Mouse (Mus musculus) myocyte (in vitro differentiated cells): Measurements from ENCODE around the gene Ugt1a9.

Source experiments
- MAX ChIP-seq: IDR thresholded peaks from one replicate; pipeline ENCODE4 v1.6.1; 2011; ENCODE audit warnings: low read depth, mild to moderate bottlenecking, control low read depth
- MYOG ChIP-seq, 3 experiments: IDR thresholded peaks; one replicate each; pipeline ENCODE4 v1.6.1; 2011; ENCODE audit warnings: control low read depth in 2 of 3, low read depth in 2 of 3, mild to moderate bottlenecking in 2 of 3; ENCODE audit not compliant: insufficient read length in 2 of 3, control insufficient read depth in 1 of 3, insufficient read depth in 1 of 3
- TCF12 ChIP-seq: IDR thresholded peaks from one replicate; pipeline ENCODE4 v1.6.1; 2011; ENCODE audit warnings: mild to moderate bottlenecking, control low read depth; ENCODE audit not compliant: poor library complexity, insufficient read depth, severe bottlenecking
- USF1 ChIP-seq: IDR thresholded peaks from one replicate; pipeline ENCODE4 v1.6.1; 2011; ENCODE audit warnings: low read depth, mild to moderate bottlenecking, control low read depth, moderate library complexity

DNA sequence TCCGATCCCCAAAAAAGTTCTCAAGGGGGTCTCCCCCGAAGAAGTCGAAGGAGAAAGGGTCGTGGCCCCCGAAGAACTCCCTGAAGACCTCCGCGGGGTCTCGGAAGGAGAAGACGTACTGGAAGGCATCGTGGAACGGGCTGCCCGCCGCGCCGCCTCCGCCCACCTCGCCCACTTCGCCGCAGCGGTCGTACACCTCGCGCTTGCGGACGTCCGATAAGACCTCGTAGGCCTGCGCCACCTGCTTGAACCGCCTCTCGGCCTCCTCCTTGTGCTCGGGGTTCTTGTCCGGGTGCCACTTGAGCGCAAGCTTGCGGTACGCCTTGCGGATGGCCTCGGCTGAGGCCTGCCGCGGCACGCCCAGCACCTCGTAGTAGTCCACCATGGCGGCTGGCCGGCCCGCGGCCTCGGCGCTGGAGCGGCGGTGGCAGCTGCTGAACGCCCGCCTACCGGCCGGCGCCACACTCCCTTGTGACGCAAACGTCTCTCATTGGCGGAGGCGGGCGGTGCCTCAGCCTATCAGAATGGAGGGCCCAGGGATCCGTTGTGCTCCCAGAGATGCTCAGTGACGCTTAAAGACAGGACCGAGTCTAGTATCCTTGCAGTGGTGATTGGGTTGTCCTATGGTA is 134.8 kb downstream of the Ugt1a9 start, which contains the start of gene Dnajb3:
- TF ChIP-seq MYOG (IDR thresholded peaks at IDR 0.05; ENCODE audit: control insufficient read depth in 1 of 3, insufficient read depth in 1 of 3, insufficient read length in 2 of 3, low read depth in 2 of 3) (no peak), TCF12 (no peak), MAX (no peak), USF1 (no peak)
